Mouse (Mus musculus) intestine, embryonic 14.5 days (tissue): ENCODE measurements around the gene Rhox3a2. TPM values are rescaled to one million over a fixed set of nuclear protein-coding genes. Genes with fewer than 3 reads are reported as not detected.
"Not testable (repeated sequence)": the region's sequence is repeated elsewhere in the genome, so short reads cannot be mapped to it uniquely, and the experiment has no call there.

Source experiments
- ATAC-seq: fragments of 200-750 bp; cut with Nextera tagmentation; replicated peaks from 2 replicates; pipeline ENCODE4 v1.8.0; 2017; ENCODE audit warnings: low read depth, moderate number of reproducible peaks, moderate TSS enrichment, moderate library complexity; ENCODE audit not compliant: low FRiP score, low TSS enrichment
- DNase-seq: peaks from one replicate; pipeline ENCODE4 v3.0.0-alpha.2; 2018; ENCODE audit warnings: low spot score
- H3K27ac ChIP-seq: fragments of 300-500 bp; sonication (generic); 2 replicates; pipeline ENCODE4 v1.5.1; 2014; ENCODE audit warnings: low read depth, mild to moderate bottlenecking, control low read depth
- H3K27me3 ChIP-seq: fragments of 300-500 bp; sonication (generic); replicated peaks from 2 replicates; pipeline ENCODE4 v1.6.1; 2014; ENCODE audit warnings: low read length, control low read depth; ENCODE audit not compliant: control insufficient read depth, insufficient read depth
- H3K36me3 ChIP-seq: fragments of 300-500 bp; sonication (generic); 2 replicates; pipeline ENCODE4 v1.6.1; 2014; ENCODE audit warnings: low read length, control low read depth; ENCODE audit not compliant: control insufficient read depth, insufficient read depth
- H3K4me1 ChIP-seq: fragments of 300-500 bp; sonication (generic); replicated peaks from 2 replicates; pipeline ENCODE4 v1.6.1; 2014; ENCODE audit warnings: low read length, control low read depth, mixed read lengths; ENCODE audit not compliant: control insufficient read depth, insufficient read depth
- H3K4me2 ChIP-seq: fragments of 300-500 bp; sonication (generic); 2 replicates; pipeline ENCODE4 v1.6.1; 2014; ENCODE audit warnings: low read length
- H3K4me3 ChIP-seq: fragments of 300-500 bp; sonication (generic); 2 replicates; pipeline ENCODE4 v1.5.1; 2014; ENCODE audit warnings: low read depth, low read length, control low read depth, mixed read lengths
- H3K9ac ChIP-seq: fragments of 300-500 bp; sonication (generic); 2 replicates; pipeline ENCODE4 v1.6.1; 2014; ENCODE audit warnings: mild to moderate bottlenecking, low read length
- H3K9me3 ChIP-seq: fragments of 300-500 bp; sonication (generic); 2 replicates; pipeline ENCODE4 v1.6.1; 2016; ENCODE audit warnings: low read length, control low read depth; ENCODE audit not compliant: control insufficient read depth
- WGBS: fragments of 180-500 bp; shearing (Covaris S2); extraction: QIAGEN DNeasy Blood & Tissue Kit; methylation state at CpG from one replicate; pipeline ENCODE4 v1.1.7; 2014; 5-methylcytosine and 5-hydroxymethylcytosine counted together
- polyA plus RNA-seq: library from polyadenylated mRNA; unstranded; fragments of >200 nt; fragmentation: Nextera tagmentation; extraction: Ambion mirVana; gene quantifications from 2 replicates; pipeline ENCODE4 v1.2.1, GENCODE M21; 2014

Rhox3a2 gene
- polyA plus RNA-seq: not detected in 2 replicates

DNA sequence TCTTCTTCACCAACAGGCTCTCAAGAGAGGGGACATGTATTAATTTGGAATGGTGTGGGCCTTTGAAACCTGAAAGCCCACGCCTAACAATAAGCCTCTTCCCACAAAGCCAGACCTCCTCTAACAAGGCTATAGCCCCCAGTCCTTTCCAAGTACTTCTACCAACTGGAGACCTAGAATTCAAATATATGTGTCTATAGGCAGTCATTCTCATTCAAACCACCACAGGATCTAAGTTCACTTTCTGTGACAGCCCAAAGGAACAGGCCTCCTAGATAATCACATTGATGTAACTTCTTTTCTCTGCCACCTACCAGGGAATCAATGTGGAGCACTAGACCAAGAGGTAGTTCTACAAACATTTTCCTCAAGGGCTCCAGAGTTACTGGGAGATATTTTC lies at the start of gene Rhox3a2:
Rhox3a2 (plus strand) TSS at position 301 of the 400 bp plus-strand sequence.
- H3K4me2 ChIP-seq, H3K9ac ChIP-seq, H3K4me1 ChIP-seq, ATAC-seq, H3K36me3 ChIP-seq, H3K27me3 ChIP-seq, DNase-seq, H3K9me3 ChIP-seq, H3K4me3 ChIP-seq, H3K27ac ChIP-seq: not testable (repeated sequence)
- no CpG with 5 or more reads among the region's 1 CpGs for WGBS

DNA sequence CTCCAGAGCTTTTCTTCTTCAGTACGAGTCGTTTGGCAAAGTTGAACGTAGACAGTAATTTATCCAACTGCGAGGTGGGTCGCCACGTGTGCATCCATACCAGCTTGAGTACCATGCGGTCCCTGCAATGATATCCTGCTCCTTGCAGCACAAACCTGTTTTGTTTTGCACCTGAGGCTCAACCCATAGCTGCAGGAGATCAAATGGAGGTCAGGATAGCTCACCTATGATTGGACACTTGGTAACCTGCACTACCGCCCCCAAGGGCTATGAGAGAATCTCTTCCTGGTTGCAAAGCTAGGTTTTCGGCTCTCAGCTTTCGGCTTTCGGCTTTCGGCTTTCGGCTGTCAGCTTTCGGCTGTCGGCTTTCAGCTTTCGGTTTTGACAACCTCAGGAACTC lies 10.7 kb downstream of the Rhox3a2 start, which contains the start of gene Rhox4a2:
Rhox4a2 (plus strand) TSS at position 301 of the 400 bp plus-strand sequence.
- H3K9ac ChIP-seq, H3K4me3 ChIP-seq, H3K9me3 ChIP-seq, H3K36me3 ChIP-seq, ATAC-seq, DNase-seq, H3K27me3 ChIP-seq, H3K4me2 ChIP-seq, H3K27ac ChIP-seq, H3K4me1 ChIP-seq: not testable (repeated sequence)
- WGBS: 97% methylated on average over 8 of the region's 16 CpGs

DNA sequence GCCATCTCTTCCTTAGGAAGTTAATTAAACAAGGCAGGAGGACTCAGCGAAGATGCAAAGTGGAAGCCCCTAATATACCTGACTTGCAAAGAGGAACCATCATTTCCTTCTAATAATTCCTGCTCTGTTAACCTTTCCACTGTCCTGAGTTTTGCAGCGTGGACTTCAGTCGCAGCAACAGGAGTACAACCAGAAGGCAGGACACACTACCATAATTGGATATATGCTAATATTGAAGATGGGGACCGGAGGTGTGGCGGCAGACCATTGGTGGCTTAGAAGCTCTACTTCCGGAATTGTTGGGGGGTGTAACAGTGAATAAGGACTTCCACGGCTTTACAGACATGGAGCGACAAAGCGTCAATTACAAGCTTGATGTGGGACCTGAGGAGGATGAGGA lies 31.9 kb downstream of the Rhox3a2 start, which contains the start of gene Rhox2b:
Rhox2b (plus strand) TSS at position 301 of the 400 bp plus-strand sequence.
- not testable (repeated sequence) for H3K4me3 ChIP-seq, H3K9ac ChIP-seq, ATAC-seq, H3K4me2 ChIP-seq, H3K9me3 ChIP-seq, H3K27me3 ChIP-seq, H3K4me1 ChIP-seq, H3K36me3 ChIP-seq, H3K27ac ChIP-seq, DNase-seq
- no CpG with 5 or more reads among the region's 9 CpGs for WGBS

DNA sequence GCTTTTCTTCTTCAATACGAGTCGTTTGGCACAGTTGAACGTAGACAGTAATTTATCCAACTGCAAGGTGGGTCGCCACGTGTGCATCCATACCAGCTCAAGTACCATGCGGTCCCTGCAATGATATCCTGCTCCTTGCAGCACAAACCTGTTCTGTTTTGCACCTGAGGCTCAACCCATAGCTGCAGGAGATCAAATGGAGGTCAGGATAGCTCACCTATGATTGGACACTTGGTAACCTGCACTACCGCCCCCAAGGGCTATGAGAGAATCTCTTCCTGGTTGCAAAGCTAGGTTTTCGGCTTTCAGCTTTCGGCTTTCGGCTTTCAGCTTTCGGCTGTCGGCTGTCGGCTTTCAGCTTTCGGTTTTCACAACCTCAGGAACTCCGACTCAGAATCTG lies 52.4 kb downstream of the Rhox3a2 start, which contains the start of gene Rhox4b:
Rhox4b (plus strand) TSS at position 301 of the 400 bp plus-strand sequence.
- not testable (repeated sequence) for H3K4me3 ChIP-seq, H3K4me1 ChIP-seq, ATAC-seq, DNase-seq, H3K4me2 ChIP-seq, H3K36me3 ChIP-seq, H3K9me3 ChIP-seq, H3K9ac ChIP-seq, H3K27me3 ChIP-seq, H3K27ac ChIP-seq
- WGBS: 86% methylated on average over 14 of the region's 15 CpGs

Other genes starting within 250 kb of the Rhox3a2 start
- gene Akap14, start 211.2 kb upstream of the Rhox3a2 start, polyA plus RNA-seq: not detected in 2 replicates
- 412 and 460 TPM in 2 replicates for gene Ndufa1, start 188.9 kb upstream of the Rhox3a2 start, polyA plus RNA-seq
- 10.0 and 10.4 TPM in 2 replicates for gene Rnf113a1, start 188.8 kb upstream of the Rhox3a2 start, polyA plus RNA-seq
- gene Gm9, start 169.0 kb upstream of the Rhox3a2 start, polyA plus RNA-seq: not detected in 2 replicates
- gene Rhox1, start 157.8 kb upstream of the Rhox3a2 start, polyA plus RNA-seq: not detected in 2 replicates
- not detected in 2 replicates for gene Rhox2a, start 135.1 kb upstream of the Rhox3a2 start, polyA plus RNA-seq
- not detected in 2 replicates for gene Rhox3a, start 130.1 kb upstream of the Rhox3a2 start, polyA plus RNA-seq
- gene Rhox4a, start 114.7 kb upstream of the Rhox3a2 start, polyA plus RNA-seq: not detected in 2 replicates
- gene Rhox4a2, start 10.8 kb downstream of the Rhox3a2 start, polyA plus RNA-seq: not detected in 2 replicates
- gene Rhox2b, start 32.0 kb downstream of the Rhox3a2 start, polyA plus RNA-seq: not detected in 2 replicates
- gene Rhox4b, start 52.5 kb downstream of the Rhox3a2 start, polyA plus RNA-seq: not detected in 2 replicates
- not detected in 2 replicates for gene Rhox2c, start 73.7 kb downstream of the Rhox3a2 start, polyA plus RNA-seq
- gene Rhox3c, start 78.6 kb downstream of the Rhox3a2 start, polyA plus RNA-seq: not detected in 2 replicates
- gene Rhox4c, start 100.3 kb downstream of the Rhox3a2 start, polyA plus RNA-seq: not detected in 2 replicates
- not detected in 2 replicates for gene Rhox2d, start 113.4 kb downstream of the Rhox3a2 start, polyA plus RNA-seq
- gene Rhox4d, start 134.3 kb downstream of the Rhox3a2 start, polyA plus RNA-seq: 0.13 TPM in 1 of 2 replicates, not detected in the other
- gene Rhox2e, start 150.4 kb downstream of the Rhox3a2 start, polyA plus RNA-seq: not detected in 2 replicates
- not detected in 2 replicates for gene Rhox3e, start 162.0 kb downstream of the Rhox3a2 start, polyA plus RNA-seq
- not detected in 2 replicates for gene Rhox4e, start 177.4 kb downstream of the Rhox3a2 start, polyA plus RNA-seq
- 0.23 TPM in 1 of 2 replicates, not detected in the other for gene Rhox2f, start 191.4 kb downstream of the Rhox3a2 start, polyA plus RNA-seq
- gene Rhox3f, start 201.0 kb downstream of the Rhox3a2 start, polyA plus RNA-seq: not detected in 2 replicates
- gene Rhox4f, start 227.7 kb downstream of the Rhox3a2 start, polyA plus RNA-seq: not detected in 2 replicates
- gene Rhox3g, start 248.6 kb downstream of the Rhox3a2 start, polyA plus RNA-seq: not detected in 2 replicates